Mouse (Mus musculus): ENCODE results near the gene Cops3.

GRCm38 (mm10) chr11:59886952-59887351 lies 47.3 kb upstream of the Cops3 start:
- TF ChIP-seq CTCF (IDR thresholded peaks at IDR 0.05 in 2 of 3, conservative IDR thresholded peaks at IDR 0.05 in 1 of 3; ENCODE audit: control insufficient read depth in 1 of 3, insufficient read depth in 1 of 3, low read depth in 2 of 3, low read length in 3 of 3, poor library complexity in 1 of 3, severe bottlenecking in 1 of 3), result no peak
- no peak for TF ChIP-seq TBP (IDR thresholded peaks at IDR 0.05; ENCODE audit: low read depth, low read length)
- no peak for TF ChIP-seq USF2 (IDR thresholded peaks at IDR 0.05; ENCODE audit: borderline replicate concordance in 1 of 2, insufficient read depth in 1 of 2, low read depth in 1 of 2, low read length in 2 of 2)
- TF ChIP-seq ZKSCAN1 (IDR thresholded peaks at IDR 0.05; ENCODE audit: low read depth, low read length), result no peak
- no peak for TF ChIP-seq SIN3A (IDR thresholded peaks at IDR 0.05; ENCODE audit: low read length)
- no peak for TF ChIP-seq POLR2A (IDR thresholded peaks at IDR 0.05; ENCODE audit: control insufficient read depth in 1 of 2, insufficient read depth in 1 of 2, low read depth in 1 of 2, low read length in 2 of 2, poor library complexity in 1 of 2)
- no peak for TF ChIP-seq CHD1 (IDR thresholded peaks at IDR 0.05; ENCODE audit: low read depth, low read length)
- no peak for TF ChIP-seq SMC3 (IDR thresholded peaks at IDR 0.05; ENCODE audit: low read depth, low read length)

Data from MEL (cell line).